In the genomic region with DNA sequence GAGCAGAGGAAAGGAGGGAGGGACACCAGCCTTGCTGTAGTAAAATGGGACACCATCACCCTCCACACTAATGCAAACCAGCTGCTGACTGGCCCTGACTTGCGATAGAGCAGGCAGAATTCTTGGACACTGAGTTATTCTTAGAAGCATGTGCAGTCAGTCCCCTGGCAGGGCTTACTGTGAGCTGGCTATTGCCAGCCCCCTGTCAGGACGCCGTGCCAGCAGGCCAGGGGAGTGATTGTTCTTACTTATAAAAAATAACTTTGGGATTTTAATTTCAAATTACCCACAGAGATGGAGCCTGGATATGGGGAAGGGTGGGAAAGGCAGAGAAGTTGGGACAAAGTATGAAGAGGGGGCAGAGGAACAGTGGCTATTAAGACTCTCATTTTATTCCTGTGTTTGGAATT, we compare ENCODE assay signal across 9 mouse cellular contexts.
A peak's percentile ranks its signal among the peaks of the same experiment; 100 is the strongest.
DNase-seq lines count a peak whose midpoint lies in the region; ATAC-seq lines count a peak whose summit lies in the region.
"Had no signal": no experiment of that assay in that cellular context is flagged by ENCODE, and none has a peak within 500 bp of the region (broad histone marks: within the 10 kb centered on the region; RNA-seq: fewer than 3 reads in every experiment).

No protein-coding gene starts in this region.

- H3K9ac ChIP-seq in embryonic facial prominence, embryonic 12.5 days: no peak overlapping the region
- no peak overlapping the region for H3K9ac ChIP-seq in heart, embryonic 12.5 days
- no peak overlapping the region for H3K9ac ChIP-seq in forebrain, embryonic 12.5 days

- DNase-seq in kidney, postnatal 14 days: peak; percentile 23
- DNase-seq in kidney, adult 9 months: no peak
- peak; percentile 77 for DNase-seq in lung, postnatal 10 days
- no peak for DNase-seq in layer of hippocampus, postnatal 25 days (ENCODE audit: extremely low spot score in 1 of 2, low spot score in 1 of 2)
- no peak for DNase-seq in retina, embryonic 14.5 days (ENCODE audit: low spot score)

- no peaks in the 10 kb centered on the region for H3K36me3 ChIP-seq in embryonic facial prominence, embryonic 12.5 days
- H3K36me3 ChIP-seq in heart, embryonic 12.5 days: no peaks in the 10 kb centered on the region
- no peaks in the 10 kb centered on the region for H3K36me3 ChIP-seq in forebrain, embryonic 12.5 days (replicated peaks)

- H3K4me2 ChIP-seq in embryonic facial prominence, embryonic 12.5 days (replicated peaks): no peak overlapping the region
- H3K4me2 ChIP-seq in heart, embryonic 12.5 days: no peak overlapping the region
- no peak overlapping the region for H3K4me2 ChIP-seq in forebrain, embryonic 12.5 days

- H3K4me3 ChIP-seq in embryonic facial prominence, embryonic 12.5 days: no peak overlapping the region
- no peak overlapping the region for H3K4me3 ChIP-seq in heart, embryonic 12.5 days
- H3K4me3 ChIP-seq in forebrain, embryonic 12.5 days (replicated peaks): no peak overlapping the region
- H3K4me3 ChIP-seq: erythroblast, embryonic 14.5 days had no signal

- peak overlapping the region; percentile 54 for H3K27ac ChIP-seq in embryonic facial prominence, embryonic 12.5 days
- peak overlapping the region; percentile 88 for H3K27ac ChIP-seq in heart, embryonic 12.5 days (ENCODE audit: poor library complexity, severe bottlenecking)
- H3K27ac ChIP-seq in forebrain, embryonic 12.5 days: no peak overlapping the region

- peaks cover 18% of the 10 kb centered on the region for H3K4me1 ChIP-seq in embryonic facial prominence, embryonic 12.5 days
- peaks cover 43% of the 10 kb centered on the region for H3K4me1 ChIP-seq in heart, embryonic 12.5 days (replicated peaks)
- no peaks in the 10 kb centered on the region for H3K4me1 ChIP-seq in forebrain, embryonic 12.5 days

- H3K27me3 ChIP-seq in embryonic facial prominence, embryonic 12.5 days: no peaks in the 10 kb centered on the region
- no peaks in the 10 kb centered on the region for H3K27me3 ChIP-seq in heart, embryonic 12.5 days (replicated peaks)
- H3K27me3 ChIP-seq in forebrain, embryonic 12.5 days: no peaks in the 10 kb centered on the region

- WGBS in embryonic facial prominence, embryonic 12.5 days: 10% methylated on average over 3 of the region's 3 CpGs
- 16% methylated on average over 3 of the region's 3 CpGs for WGBS in heart, embryonic 12.5 days
- WGBS in forebrain, embryonic 12.5 days: 82% methylated on average over 3 of the region's 3 CpGs

- ATAC-seq in embryonic facial prominence, embryonic 12.5 days (ENCODE audit: insufficient number of reproducible peaks, insufficient read depth, low FRiP score, low TSS enrichment): peak; percentile 56; the same call in 1 of the 2 replicates
- ATAC-seq in heart, embryonic 12.5 days (ENCODE audit: insufficient number of reproducible peaks, low FRiP score): peak; percentile 82
- no peak for ATAC-seq in forebrain, embryonic 12.5 days (ENCODE audit: low FRiP score)

- no peaks in the 10 kb centered on the region for H3K9me3 ChIP-seq in embryonic facial prominence, embryonic 12.5 days
- no peaks in the 10 kb centered on the region; the same call in 1 of the 2 replicates for H3K9me3 ChIP-seq in heart, embryonic 12.5 days (replicated peaks)
- no peaks in the 10 kb centered on the region for H3K9me3 ChIP-seq in forebrain, embryonic 12.5 days

Comparison
In these comparisons a context has a peak if more than half of its experiments do, and no peak if none do; other contexts are left out.
1. DNase-seq: peak in kidney, postnatal 14 days (single experiment) and lung, postnatal 10 days (single experiment); none in kidney, adult 9 months (single experiment), layer of hippocampus, postnatal 25 days (0 of 2) and retina, embryonic 14.5 days (single experiment).